Mouse (Mus musculus): ENCODE measurements around the gene Slc2a3.

Gene Slc2a3

DNA sequence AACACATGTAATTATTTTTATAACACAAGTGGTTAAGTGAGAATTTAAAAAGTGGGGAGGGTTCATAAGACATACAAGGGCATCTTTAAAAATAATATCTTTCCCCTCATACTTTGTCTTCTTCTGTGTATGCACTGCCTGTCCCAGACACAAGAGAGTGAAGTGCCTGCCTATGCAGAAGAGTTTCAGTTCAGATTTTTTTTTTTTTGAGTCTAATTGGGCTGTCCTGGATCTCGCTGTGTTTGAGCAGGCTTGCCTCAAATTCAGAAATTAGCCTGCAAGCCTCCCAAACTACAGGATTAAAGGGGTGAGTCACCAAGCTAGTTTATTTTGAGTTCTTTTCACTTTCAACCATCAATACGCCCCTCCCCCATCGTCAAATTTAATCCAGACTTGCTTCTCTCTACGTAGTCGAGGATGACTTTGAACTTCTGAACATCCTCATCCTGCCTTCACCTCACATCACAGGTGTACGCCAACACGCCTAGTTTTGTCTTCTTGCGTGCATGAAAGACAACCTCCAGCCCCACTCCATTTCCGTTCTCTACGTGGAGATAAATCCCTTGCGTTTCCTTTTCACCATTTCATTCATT is 8.7 kb upstream of the Slc2a3 start:
- no peak for DNase-seq (ENCODE audit: low read depth, low spot score)

- peak; percentile 87 for DNase-seq (ENCODE audit: low read depth, low spot score)
These were observed 3.0 kb upstream of the Slc2a3 start for GRCm38 (mm10) chr6:122804418-122804817.

DNA sequence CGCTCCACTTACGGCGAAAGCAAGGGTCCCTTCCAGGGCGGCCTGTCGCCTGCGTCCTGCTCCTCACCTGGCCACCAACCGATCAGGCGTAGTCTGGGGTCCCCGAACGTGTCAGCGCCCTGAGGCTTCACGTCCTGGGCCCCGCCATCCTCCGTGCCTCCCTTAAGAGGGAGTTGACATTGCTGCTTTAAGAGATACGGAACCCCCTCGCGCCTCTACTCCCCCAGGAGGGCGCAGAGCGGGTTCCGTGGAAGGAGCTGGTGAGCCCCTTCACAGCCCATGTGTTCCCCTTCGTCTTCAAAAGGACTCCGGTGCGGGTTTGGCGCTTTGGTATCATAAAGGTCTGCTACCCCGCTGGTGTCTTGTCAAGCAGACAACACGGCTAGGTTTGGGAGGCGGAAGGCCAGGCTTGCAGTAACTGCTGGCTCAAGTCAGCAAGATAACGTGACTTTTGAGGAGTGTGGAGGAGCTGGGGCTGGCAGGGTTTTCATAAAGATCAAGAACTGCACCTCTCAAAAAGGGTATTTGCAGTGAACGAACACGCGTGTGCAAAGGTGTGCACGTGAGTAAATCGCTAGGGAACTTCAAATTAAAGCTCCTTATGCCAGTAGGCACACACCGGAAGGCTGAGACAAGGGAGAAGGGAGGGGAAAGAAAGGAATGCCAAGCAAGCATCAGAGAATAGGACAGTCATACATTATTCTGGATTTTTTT is 518 bp upstream of the Slc2a3 start:
- peak; percentile 68 for DNase-seq (ENCODE audit: low read depth, low spot score)

GRCm38 (mm10) chr6:122800640-122801300 is 670 bp downstream of the Slc2a3 start:
- DNase-seq (ENCODE audit: low read depth, low spot score) = no peak

GRCm38 (mm10) chr6:122795254-122795935 is 6.0 kb downstream of the Slc2a3 start:
- DNase-seq (ENCODE audit: low read depth, low spot score) = no peak

DNA sequence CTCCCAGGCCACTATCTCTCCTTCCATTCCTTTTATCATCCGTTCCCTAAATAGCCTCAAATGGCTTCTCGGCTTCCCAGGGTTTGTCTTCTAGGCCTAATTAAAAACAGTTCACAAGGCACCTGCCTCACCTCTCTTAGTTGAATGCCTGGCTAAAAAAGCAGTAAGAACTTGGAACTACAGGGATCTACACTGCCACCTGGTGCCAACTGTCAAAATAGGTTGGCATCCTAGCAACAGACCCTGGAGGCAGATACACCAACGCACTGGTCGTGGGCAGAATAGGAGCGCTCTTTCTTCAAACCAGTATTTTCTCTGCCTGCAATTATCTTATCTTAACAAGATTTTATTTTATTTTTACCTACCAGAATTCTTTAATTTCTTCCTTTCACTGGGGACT is 15.2 kb downstream of the Slc2a3 start:
- DNase-seq (ENCODE audit: low read depth, low spot score) = peak; percentile 83

- DNase-seq (ENCODE audit: low read depth, low spot score) = peak; percentile 86
These were observed 16.6 kb downstream of the Slc2a3 start for GRCm38 (mm10) chr6:122784866-122785265.

DNA sequence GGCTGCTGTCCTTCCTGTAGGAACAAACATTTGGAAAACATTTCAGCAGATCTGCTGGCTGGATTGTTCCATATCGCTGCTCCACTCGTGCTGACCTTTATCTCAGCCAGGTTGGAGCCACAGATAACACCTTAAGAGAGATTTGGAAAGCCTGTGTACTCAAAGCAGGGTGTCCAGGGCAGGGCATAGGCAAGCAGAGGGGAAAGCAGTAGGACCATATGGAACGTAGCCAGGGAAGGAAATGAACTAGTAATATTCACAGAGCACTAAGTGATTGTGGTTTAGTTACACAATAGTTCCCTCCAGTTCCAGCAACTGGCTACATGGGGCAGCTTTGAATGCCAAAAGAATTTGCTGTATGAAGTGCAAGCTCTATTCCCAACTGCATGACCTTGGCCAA is 19.3 kb downstream of the Slc2a3 start:
- no peak for DNase-seq (ENCODE audit: low read depth, low spot score)

DNA sequence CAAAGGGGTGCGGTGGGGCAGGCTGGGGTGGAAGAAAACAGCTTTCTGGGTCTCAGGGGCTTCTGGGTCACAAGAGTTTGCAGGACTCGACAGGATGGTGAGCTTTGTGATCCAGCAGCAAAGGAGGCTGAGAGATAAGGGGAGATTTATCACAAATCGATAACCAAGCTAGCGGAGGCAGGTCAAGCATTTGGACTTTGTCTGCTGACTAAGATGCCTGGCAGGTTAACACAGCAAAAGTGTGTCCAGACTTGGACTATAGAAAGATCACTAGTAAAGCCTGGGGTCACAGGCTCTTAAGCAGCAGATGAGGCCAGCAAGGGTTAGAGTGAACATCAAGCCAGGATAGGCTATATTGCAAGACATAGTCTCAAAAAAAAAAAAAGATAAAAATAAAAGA is 20.3 kb downstream of the Slc2a3 start:
- no peak for DNase-seq (ENCODE audit: low read depth, low spot score)

GRCm38 (mm10) chr6:122779916-122780315 is 21.5 kb downstream of the Slc2a3 start:
- DNase-seq (ENCODE audit: low read depth, low spot score) = peak; percentile 83

DNA sequence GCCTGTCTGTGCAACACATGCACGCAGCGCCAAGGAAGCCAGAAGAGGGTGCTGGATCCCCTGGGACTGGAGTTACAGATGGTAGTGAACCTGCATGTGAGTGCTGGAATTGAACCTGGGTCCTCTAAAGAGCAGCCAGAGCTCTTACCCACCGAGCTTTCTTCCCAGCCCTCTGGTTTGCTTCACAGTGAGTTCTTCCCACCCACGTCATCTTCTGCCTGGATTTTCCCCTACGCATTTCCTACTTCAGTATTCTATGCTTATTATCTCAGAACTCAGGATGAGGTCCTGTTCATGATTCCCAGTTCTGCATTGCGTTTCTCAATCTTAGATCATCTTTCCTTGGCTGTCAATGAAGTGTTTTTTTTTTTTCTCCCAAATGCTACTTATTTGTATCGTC is 25.4 kb downstream of the Slc2a3 start:
- no peak for DNase-seq (ENCODE audit: low read depth, low spot score)

DNA sequence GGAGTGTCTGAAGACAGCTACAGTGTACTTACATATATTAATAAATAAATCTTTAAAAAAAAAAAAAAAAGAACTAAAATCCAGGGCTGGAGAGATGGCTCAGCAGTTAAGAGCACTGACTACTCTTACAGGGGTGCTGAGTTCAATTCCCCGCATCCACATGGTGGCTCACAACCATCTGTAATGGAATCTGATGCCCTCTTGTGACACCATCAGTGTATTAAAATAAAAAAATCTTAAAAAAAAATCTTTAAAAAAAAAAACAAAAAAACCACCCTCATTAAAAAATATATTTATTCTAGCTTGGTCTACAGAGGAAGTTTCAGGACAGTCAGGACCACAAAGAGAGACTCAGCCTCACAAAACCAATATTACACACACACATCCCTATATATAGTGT is 27.1 kb downstream of the Slc2a3 start:
- DNase-seq (ENCODE audit: low read depth, low spot score) = no peak

DNA sequence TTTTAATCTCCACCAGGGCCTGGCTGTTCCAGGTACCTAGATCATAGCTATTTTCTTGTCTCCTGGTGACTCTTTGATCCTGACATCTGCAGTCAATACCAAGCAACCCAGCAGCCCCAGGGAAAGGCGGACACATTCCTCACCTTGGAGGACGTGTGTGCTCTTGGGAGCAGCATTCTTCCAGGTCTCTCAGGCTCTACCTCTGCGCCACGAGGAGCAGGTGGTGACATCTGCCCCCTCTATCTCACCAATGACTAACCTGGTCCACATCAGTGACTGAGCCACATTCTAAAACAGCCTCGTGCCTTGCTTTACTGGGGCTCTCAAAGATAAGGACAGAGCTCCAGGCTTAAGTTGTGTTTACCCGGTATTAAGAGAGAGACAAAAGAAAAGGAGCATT is 28.7 kb downstream of the Slc2a3 start:
- peak; percentile 71 for DNase-seq (ENCODE audit: low read depth, low spot score)

GRCm38 (mm10) chr6:122770760-122771315 is 30.6 kb downstream of the Slc2a3 start:
- peak; percentile 87 for DNase-seq (ENCODE audit: low read depth, low spot score)

GRCm38 (mm10) chr6:122769771-122770759 is 31.4 kb downstream of the Slc2a3 start:
- DNase-seq (ENCODE audit: low read depth, low spot score) = peak; percentile 95

DNA sequence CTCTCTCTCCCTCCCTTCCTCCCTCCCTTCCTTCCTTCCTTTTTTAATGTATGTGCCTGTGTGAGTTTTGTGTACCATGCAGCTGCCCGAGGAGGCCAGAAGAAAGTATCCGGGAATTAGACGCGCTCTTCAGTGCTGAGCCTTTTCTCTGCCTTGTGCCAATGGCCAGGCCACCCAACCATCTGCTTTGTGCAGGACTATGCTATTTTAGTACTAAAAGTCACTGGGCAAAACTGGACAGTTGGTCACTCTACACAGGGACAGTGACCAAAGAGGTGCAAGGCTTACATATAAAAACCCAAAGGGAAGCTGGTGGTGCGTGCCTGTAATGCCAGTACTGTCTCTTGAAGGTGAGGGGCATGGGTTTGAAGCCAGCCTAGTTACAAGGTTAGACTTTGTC is 33.2 kb downstream of the Slc2a3 start:
- DNase-seq (ENCODE audit: low read depth, low spot score) = no peak

GRCm38 (mm10) chr6:122767012-122767411 is 34.4 kb downstream of the Slc2a3 start:
- DNase-seq (ENCODE audit: low read depth, low spot score) = peak; percentile 70

DNA sequence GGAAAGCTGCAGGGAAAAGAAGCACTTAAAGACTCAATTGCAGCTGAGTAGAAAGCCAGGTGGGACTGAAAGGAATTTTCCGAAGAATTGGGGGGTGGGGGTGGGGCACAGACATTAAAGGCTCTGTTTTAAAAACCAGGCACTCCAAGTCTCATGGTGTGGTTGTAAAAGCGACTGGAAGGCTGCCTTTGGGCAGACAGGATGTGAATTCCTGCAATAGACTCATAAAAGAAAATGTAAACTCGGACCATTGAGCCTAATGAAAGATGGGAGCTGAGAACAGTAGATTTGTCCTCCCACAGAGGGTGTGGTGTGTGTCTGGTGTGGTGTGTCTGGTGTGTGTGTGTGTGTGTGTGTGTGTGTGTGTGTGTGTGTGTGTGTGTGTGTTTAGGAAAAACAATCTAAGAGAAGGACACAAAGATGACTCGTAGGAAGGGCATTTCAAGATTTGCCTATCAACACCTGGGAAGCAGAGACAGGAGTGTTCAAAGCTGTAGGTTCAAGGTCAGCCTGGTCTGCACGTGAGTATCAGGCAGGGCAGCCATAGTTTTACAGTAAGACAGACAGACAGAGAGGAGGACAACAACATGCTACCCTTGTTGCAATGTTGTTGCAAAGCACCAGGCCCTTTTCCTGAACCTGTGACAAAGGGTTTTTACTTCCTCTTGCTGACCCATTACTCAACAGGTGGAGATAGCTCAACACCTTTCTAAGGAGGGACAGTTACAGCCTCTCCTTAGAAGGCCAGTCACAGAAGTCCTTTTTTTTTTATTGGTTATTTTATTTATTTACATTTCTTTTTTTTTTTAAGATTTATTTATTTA is 35.1 kb downstream of the Slc2a3 start:
- DNase-seq (ENCODE audit: low read depth, low spot score) = peak; percentile 98

DNA sequence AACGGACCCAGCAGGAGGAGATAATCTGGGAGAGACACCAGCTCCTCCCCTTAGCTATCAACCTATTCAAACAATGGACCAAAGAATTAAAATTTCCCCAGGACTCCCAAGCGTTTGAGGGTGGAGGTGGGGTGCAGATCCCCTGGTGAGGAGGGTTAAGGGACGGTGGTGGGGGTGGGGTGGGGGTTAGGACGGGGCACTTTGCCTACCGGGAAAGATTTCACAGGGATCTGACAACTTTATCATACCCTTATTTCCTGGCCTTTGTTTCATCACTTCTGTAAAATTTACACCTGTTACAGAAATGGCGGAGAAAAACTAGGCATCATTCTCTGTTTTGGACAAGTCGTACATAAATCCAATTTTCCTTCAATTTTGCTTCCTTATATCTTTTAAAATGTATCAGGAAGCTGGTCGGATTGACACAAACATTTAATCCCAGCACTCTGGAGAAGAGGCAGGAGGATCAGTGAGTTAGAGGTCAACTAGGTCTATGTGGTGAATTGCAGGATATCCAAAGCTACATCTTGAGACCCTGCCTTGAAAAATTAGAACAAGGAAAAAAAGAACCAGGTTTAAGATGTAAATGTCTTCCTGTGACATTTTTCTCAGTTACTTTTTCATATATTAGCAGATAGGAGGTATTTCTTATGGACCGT is 36.0 kb downstream of the Slc2a3 start:
- peak; percentile 97 for DNase-seq (ENCODE audit: low read depth, low spot score)

All from R1 (cell line).